Mouse (Mus musculus): ENCODE data around the gene Nr1d2. TPM values are rescaled to one million over a fixed set of nuclear protein-coding genes. Genes with fewer than 3 reads are reported as not detected.
"Not testable (repeated sequence)": the region's sequence is repeated elsewhere in the genome, so short reads cannot be mapped to it uniquely, and the experiment has no call there.

Nr1d2 gene
- total and polyA plus RNA-seq, 3 experiments = 4.5 to 8.4 (median 6.8) TPM

DNA sequence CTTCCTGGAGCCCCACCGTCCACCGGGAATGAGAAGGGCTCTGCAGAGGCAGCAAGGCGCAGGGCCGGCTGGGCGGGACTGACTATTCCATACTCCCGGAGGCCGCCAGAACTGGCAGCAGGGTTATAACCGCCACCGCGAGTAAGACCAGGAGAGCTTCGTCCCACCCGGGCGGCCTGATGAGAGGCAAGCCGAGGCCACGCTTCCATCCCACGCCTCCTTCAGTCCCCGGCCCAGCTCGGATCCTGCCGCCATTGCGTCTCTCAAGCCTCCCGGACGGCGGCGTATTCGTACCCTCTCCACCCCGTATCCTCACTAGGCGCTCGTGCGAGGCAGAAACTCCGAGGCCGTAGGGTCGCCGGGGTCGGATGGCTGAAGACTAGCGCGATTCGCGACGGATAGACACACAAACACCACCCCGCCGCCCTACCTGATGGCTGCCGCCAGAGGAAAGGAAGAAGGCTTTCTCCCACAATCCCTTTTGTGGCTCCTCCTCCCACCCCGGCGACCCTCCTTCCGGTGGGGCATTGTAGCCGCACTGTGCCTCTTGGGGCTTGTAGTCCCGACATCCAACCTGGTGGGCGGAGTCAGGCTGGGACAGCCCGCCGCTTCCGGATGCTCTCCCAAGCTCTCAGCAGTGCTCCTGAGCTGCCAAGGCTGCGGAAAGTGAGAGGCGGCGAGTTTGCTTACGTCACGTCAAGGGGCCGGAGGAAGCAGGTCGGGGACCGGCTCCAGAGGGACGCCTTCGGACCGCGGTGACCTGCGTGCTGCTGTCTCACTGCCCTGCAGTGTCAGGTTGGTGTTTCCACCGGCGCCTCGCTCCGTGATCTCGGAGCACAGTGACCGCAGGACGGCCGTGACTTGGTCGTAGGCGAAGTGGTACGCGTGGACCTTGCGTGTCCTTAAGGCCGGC lies 31.9 kb upstream of the Nr1d2 start, which contains the start of the genes Nkiras1 and Rpl15 (continued):
- no peak for TF ChIP-seq CHD2 (IDR thresholded peaks at IDR 0.05; ENCODE audit: low read length)

DNA sequence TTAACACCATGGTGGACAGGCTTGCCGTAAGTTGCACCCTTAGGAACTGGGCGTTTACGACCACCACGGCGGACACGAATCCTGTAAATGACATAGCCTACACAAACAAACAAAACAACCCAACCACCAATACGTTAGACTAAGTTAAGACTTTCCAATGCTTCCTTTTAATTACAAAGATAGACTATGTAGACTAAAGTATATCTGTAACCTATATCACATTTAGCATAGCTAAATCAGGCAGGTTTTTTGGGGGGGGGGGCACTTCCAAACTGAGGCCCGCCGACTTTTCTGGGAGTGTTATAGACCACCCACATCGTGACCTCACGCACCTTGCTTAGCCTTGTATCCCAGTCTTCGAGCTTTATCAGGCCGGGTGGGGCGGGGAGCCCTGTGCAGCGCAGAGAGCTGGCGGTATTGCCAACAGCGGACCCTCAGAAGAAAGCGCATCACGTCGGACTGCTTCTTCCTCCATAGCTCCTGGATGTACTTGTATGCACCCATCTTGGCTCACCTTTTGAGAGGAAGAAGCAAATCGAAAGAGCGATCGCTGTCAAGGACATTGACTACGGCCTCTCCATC lies 31.1 kb upstream of the Nr1d2 start:
- Histone ChIP-seq H3K4me2 (ENCODE audit: insufficient read depth, low read depth, poor library complexity, severe bottlenecking) (peak overlapping the region; percentile 11; the same call in 1 of the 2 replicates), H3K79me2 (replicated peaks; ENCODE audit: control insufficient read depth, extremely low read depth, insufficient read depth, poor library complexity, severe bottlenecking) (peaks cover 22% of the 10 kb centered on the region), H3K27ac (ENCODE audit: insufficient read depth, low read depth) (peak overlapping the region; percentile 47), H3K4me1 (ENCODE audit: control insufficient read depth in 1 of 2, insufficient read depth in 2 of 2) (peaks cover 0 to 19% of the 10 kb centered on the region in 2 experiments; a peak in 2 of 4 replicates), H3K36me3 (replicated peaks in 1 of 2; ENCODE audit: control insufficient read depth in 1 of 2, insufficient read depth in 1 of 2, low read length in 1 of 2) (peaks cover 17 to 37% of the 10 kb centered on the region in 2 experiments), H3K9ac (ENCODE audit: insufficient read depth, low read depth) (peak overlapping the region; percentile 88), H3K4me3 (replicated peaks in 1 of 3; ENCODE audit: low read depth in 2 of 3, low read length in 2 of 3, poor library complexity in 1 of 3) (peak overlapping the region; percentile 93 to 100 (median 98))
- peak; percentile 72 for TF ChIP-seq CHD1 (IDR thresholded peaks at IDR 0.05; ENCODE audit: low read depth, low read length)
- in situ Hi-C loops (cut with MboI; ENCODE audit: low pct_ligation_motif_present, low pct_unique_long_range_greater_than_20kb, low sequenced_read_pairs) = loop anchor here (5.0 kb wide), 1 partner anchor 33 kb away; the partner anchor contains the start of gene Nr1d2
- dilution Hi-C loops (cut with MboI; ENCODE audit: extremely low pct_ligation_motif_present, extremely low pct_unique_long_range_greater_than_20kb, low sequenced_read_pairs); DNase-seq (ENCODE audit: extremely low read depth); H3K27me3 ChIP-seq (replicated peaks); H3K9me3 ChIP-seq (replicated peaks; ENCODE audit: low read length): not testable (repeated sequence)

DNA sequence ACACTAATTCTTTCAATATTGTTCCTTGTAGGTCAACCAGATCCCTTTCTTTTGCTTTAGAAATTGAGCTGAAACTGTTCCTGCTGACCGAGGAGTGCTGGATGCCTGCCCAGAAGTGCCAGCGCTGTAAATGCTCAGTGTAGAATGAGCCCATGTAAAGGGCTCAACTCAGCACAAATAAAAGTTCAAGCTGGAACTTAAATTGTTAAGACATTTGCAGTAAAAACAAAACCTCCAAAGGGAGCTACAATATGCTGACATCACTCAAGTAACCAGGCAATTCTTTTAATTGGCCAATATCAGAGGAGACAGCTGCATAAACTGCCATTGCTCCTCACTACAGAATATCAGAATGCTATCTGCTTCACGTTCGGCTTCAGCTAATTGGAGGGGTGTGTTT lies 24.5 kb upstream of the Nr1d2 start:
- no peak overlapping the region for H3K4me2 ChIP-seq (ENCODE audit: insufficient read depth, low read depth, poor library complexity, severe bottlenecking)
- dilution Hi-C loops (cut with MboI; ENCODE audit: extremely low pct_ligation_motif_present, extremely low pct_unique_long_range_greater_than_20kb, low sequenced_read_pairs) = no loop called here

DNA sequence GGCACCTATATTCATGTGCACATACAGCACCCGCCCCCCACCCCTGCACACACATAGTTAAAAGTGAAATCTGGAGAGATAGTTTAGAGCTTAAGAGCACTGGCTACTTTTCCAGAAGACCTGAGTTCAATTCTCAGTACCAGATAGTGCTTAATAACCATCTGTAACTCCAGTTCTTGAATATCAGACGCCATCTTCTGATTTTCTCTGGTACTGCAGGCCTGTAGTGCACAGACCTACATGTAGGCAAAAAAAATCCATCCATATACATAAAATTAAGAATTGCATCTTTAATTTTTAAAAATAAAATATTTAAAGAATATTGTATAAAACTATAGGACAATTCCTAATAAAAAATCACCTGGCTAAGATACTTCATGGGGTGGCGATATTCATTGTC lies 22.3 kb upstream of the Nr1d2 start:
- dilution Hi-C loops (cut with MboI; ENCODE audit: extremely low pct_ligation_motif_present, extremely low pct_unique_long_range_greater_than_20kb, low sequenced_read_pairs) = no loop called here
- Histone ChIP-seq H3K36me3 (replicated peaks in 1 of 2; ENCODE audit: control insufficient read depth in 1 of 2, insufficient read depth in 1 of 2, low read length in 1 of 2) (peaks cover 0 to 14% of the 10 kb centered on the region in 2 experiments), H3K4me3 (replicated peaks in 1 of 3; ENCODE audit: low read depth in 2 of 3, low read length in 2 of 3, poor library complexity in 1 of 3) (no peak overlapping the region), H3K4me2 (ENCODE audit: insufficient read depth, low read depth, poor library complexity, severe bottlenecking) (no peak overlapping the region), H3K27me3 (replicated peaks) (no peaks in the 10 kb centered on the region), H3K4me1 (ENCODE audit: control insufficient read depth in 1 of 2, insufficient read depth in 2 of 2) (no peaks in the 10 kb centered on the region), H3K27ac (ENCODE audit: insufficient read depth, low read depth) (no peak overlapping the region), H3K9me3 (replicated peaks; ENCODE audit: low read length) (no peaks in the 10 kb centered on the region), H3K79me2 (replicated peaks; ENCODE audit: control insufficient read depth, extremely low read depth, insufficient read depth, poor library complexity, severe bottlenecking) (no peaks in the 10 kb centered on the region), H3K9ac (ENCODE audit: insufficient read depth, low read depth) (no peak overlapping the region)
- TF ChIP-seq CTCF (conservative IDR thresholded peaks at IDR 0.05 in 1 of 2, IDR thresholded peaks at IDR 0.05 in 1 of 2; ENCODE audit: low read depth in 2 of 2, low read length in 2 of 2) (peak in 1 of 2 experiments; percentile 23; a peak in 1 of 4 replicates), RAD21 (IDR thresholded peaks at IDR 0.05; ENCODE audit: low read depth, low read length) (peak; percentile 5), PAX5 (IDR thresholded peaks at IDR 0.05; ENCODE audit: low read length) (no peak)
- DNase-seq (ENCODE audit: extremely low read depth) = no peak
- in situ Hi-C loops (cut with MboI; ENCODE audit: low pct_ligation_motif_present, low pct_unique_long_range_greater_than_20kb, low sequenced_read_pairs) = no loop called here

More for the DNA sequence above, 24.5 kb upstream of the Nr1d2 start:
- Histone ChIP-seq H3K27me3 (replicated peaks) (no peaks in the 10 kb centered on the region), H3K4me1 (ENCODE audit: control insufficient read depth in 1 of 2, insufficient read depth in 2 of 2) (peaks cover 0 to 10% of the 10 kb centered on the region in 2 experiments; a peak in 2 of 4 replicates), H3K4me3 (replicated peaks in 1 of 3; ENCODE audit: low read depth in 2 of 3, low read length in 2 of 3, poor library complexity in 1 of 3) (no peak overlapping the region), H3K79me2 (replicated peaks; ENCODE audit: control insufficient read depth, extremely low read depth, insufficient read depth, poor library complexity, severe bottlenecking) (peaks cover 4% of the 10 kb centered on the region; the same call in 1 of the 2 replicates), H3K9me3 (replicated peaks; ENCODE audit: low read length) (no peaks in the 10 kb centered on the region), H3K36me3 (replicated peaks in 1 of 2; ENCODE audit: control insufficient read depth in 1 of 2, insufficient read depth in 1 of 2, low read length in 1 of 2) (peaks cover 14 to 30% of the 10 kb centered on the region in 2 experiments), H3K9ac (ENCODE audit: insufficient read depth, low read depth) (no peak overlapping the region), H3K27ac (ENCODE audit: insufficient read depth, low read depth) (no peak overlapping the region)
- TF ChIP-seq USF1 (IDR thresholded peaks at IDR 0.05; ENCODE audit: low read depth, low read length) (no peak), USF2 (conservative IDR thresholded peaks at IDR 0.05; ENCODE audit: low read depth, low read length) (no peak), TBP (conservative IDR thresholded peaks at IDR 0.05; ENCODE audit: low read depth, low read length) (no peak), GABPA (IDR thresholded peaks at IDR 0.05; ENCODE audit: insufficient replicate concordance, low read depth, low read length) (no peak), SMC3 (IDR thresholded peaks at IDR 0.05; ENCODE audit: low read depth, low read length) (no peak), JUN (IDR thresholded peaks at IDR 0.05; ENCODE audit: insufficient read depth, low read depth, low read length) (no peak), EP300 (IDR thresholded peaks at IDR 0.05; ENCODE audit: low read length) (no peak), RCOR1 (conservative IDR thresholded peaks at IDR 0.05; ENCODE audit: low read depth, low read length) (no peak), NELFE (IDR thresholded peaks at IDR 0.05; ENCODE audit: low read depth, low read length) (no peak), UBTF (IDR thresholded peaks at IDR 0.05; ENCODE audit: low read depth, low read length) (no peak)
- no peak for DNase-seq (ENCODE audit: extremely low read depth)
- in situ Hi-C loops (cut with MboI; ENCODE audit: low pct_ligation_motif_present, low pct_unique_long_range_greater_than_20kb, low sequenced_read_pairs) = no loop called here

All from CH12.LX (cell line).